Mouse (Mus musculus): Measurements from ENCODE around the gene Socs7. TPM values are rescaled to one million over a fixed set of nuclear protein-coding genes. Genes with fewer than 3 reads are reported as not detected.
"Not testable (repeated sequence)": the region's sequence is repeated elsewhere in the genome, so short reads cannot be mapped to it uniquely, and the experiment has no call there.

The Socs7 gene
- polyA plus RNA-seq, 1 experiment, result 6.0 TPM

- Histone ChIP-seq H3K4me3 (ENCODE audit: extremely low read depth, insufficient read depth, insufficient read length) (no peak overlapping the region), H3K27me3 (ENCODE audit: control insufficient read depth, insufficient read depth, low read length) (peaks cover 2% of the 10 kb centered on the region; the same call in 1 of the 2 replicates), H3K4me1 (ENCODE audit: control insufficient read depth, insufficient read depth, insufficient read length) (no peaks in the 10 kb centered on the region), H3K27ac (ENCODE audit: insufficient read depth, low read length) (no peak overlapping the region), H3K36me3 (ENCODE audit: control insufficient read depth, insufficient read depth, low read length) (no peaks in the 10 kb centered on the region)
- 80% methylated on average over 7 of the region's 7 CpGs for WGBS
- DNase-seq (ENCODE audit: low read depth in 1 of 2, low spot score in 2 of 2), result no peak
- TF ChIP-seq CTCF (IDR thresholded peaks at IDR 0.05; ENCODE audit: extremely low read depth, insufficient read depth, insufficient read length, insufficient replicate concordance) (no peak), POLR2A (IDR thresholded peaks at IDR 0.05; ENCODE audit: low read depth, low read length) (no peak)
These were observed 7.1 kb upstream of the Socs7 start for GRCm38 (mm10) chr11:97355247-97355646.

DNA sequence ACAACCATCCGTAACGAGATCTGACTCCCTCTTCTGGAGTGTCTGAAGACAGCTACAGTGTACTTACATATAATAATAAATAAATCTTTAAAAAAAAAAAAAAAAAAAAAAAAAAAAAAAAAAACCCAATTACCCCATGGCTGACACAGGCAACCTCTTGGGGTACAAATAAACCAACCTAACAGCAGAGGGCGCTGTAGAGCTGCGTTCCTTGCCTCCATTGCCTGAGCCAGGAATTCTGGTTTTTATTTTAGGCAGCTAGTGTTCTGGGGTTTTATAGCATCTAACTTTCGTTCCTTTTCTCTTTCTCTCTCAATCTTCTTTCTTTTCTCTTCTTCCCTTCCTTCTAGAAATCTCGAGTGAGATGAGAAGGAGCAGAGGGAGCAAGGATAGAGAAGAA lies 4.7 kb upstream of the Socs7 start:
- H3K27ac ChIP-seq (ENCODE audit: insufficient read depth, low read length); H3K4me3 ChIP-seq (ENCODE audit: extremely low read depth, insufficient read depth, insufficient read length); H3K27me3 ChIP-seq (ENCODE audit: control insufficient read depth, insufficient read depth, low read length); H3K36me3 ChIP-seq (ENCODE audit: control insufficient read depth, insufficient read depth, low read length); H3K4me1 ChIP-seq (ENCODE audit: control insufficient read depth, insufficient read depth, insufficient read length): not testable (repeated sequence)
- 11% methylated on average over 6 of the region's 6 CpGs for WGBS
- TF ChIP-seq CTCF (IDR thresholded peaks at IDR 0.05; ENCODE audit: extremely low read depth, insufficient read depth, insufficient read length, insufficient replicate concordance), result peak; percentile 81; the same call in 1 of the 2 replicates
- DNase-seq (ENCODE audit: low read depth in 1 of 2, low spot score in 2 of 2), result peak; percentile 59 to 65

DNA sequence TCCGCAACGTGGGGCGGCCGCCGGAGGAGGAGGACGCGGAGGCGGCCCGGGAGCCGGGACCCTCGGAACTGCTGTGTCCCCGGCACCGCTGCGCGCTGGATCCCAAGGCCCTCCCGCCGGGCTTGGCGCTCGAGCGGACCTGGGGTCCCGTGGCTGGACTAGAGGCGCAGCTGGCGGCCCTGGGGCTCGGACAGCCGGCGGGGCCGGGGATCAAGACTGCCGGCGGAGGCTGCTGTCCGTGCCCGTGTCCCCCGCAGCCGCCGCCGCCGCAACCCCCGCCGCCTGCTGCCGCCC lies 245 bp downstream of the Socs7 start:
- TF ChIP-seq CTCF (IDR thresholded peaks at IDR 0.05; ENCODE audit: extremely low read depth, insufficient read depth, insufficient read length, insufficient replicate concordance), result no peak
- TF ChIP-seq POLR2A (IDR thresholded peaks at IDR 0.05; ENCODE audit: low read depth, low read length), result no peak
- WGBS, result under 1% methylated on average over 37 of the region's 39 CpGs
- no peaks in the 10 kb centered on the region for H3K36me3 ChIP-seq (ENCODE audit: control insufficient read depth, insufficient read depth, low read length)

DNA sequence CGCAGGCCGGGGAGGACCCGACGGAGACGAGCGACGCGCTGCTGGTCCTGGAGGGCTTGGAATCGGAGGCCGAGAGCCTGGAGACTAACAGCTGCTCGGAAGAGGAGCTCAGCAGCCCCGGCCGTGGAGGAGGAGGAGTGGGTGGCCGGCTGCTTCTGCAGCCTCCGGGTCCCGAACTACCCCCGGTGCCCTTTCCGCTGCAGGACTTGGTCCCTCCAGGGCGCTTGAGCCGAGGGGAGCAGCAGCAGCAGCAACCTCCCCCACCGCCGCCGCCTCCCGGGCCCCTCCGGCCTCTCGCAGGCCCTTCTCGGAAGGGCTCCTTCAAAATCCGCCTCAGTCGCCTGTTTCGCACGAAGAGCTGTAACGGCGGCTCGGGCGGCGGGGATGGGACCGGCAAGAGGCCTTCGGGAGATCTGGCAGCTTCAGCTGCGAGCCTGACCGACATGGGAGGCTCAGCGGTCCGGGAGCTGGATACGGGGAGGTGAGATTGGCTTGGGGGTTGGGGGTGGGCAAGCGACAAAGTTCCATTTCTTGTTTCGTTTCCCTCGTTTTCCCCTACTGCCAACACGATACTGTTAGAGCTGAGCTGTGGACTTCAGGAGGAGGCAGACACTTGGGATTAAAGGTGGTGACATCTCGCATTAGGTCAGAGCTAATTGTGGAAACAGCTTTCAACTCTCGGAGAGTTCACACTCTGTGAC lies 742 bp downstream of the Socs7 start:
- peaks cover 4% of the 10 kb centered on the region; the same call in 1 of the 2 replicates for H3K4me1 ChIP-seq (ENCODE audit: control insufficient read depth, insufficient read depth, insufficient read length)
- no peak overlapping the region; the same call in 1 of the 2 replicates for H3K27ac ChIP-seq (ENCODE audit: insufficient read depth, low read length)
- peak overlapping the region; percentile 86 for H3K4me3 ChIP-seq (ENCODE audit: extremely low read depth, insufficient read depth, insufficient read length)
- TF ChIP-seq CTCF (IDR thresholded peaks at IDR 0.05; ENCODE audit: extremely low read depth, insufficient read depth, insufficient read length, insufficient replicate concordance), result no peak
- no peak for TF ChIP-seq POLR2A (IDR thresholded peaks at IDR 0.05; ENCODE audit: low read depth, low read length)
- H3K27me3 ChIP-seq (ENCODE audit: control insufficient read depth, insufficient read depth, low read length), result no peaks in the 10 kb centered on the region
- peak in 1 of 2 experiments; percentile 13 for DNase-seq (ENCODE audit: low read depth in 1 of 2, low spot score in 2 of 2)
- H3K36me3 ChIP-seq (ENCODE audit: control insufficient read depth, insufficient read depth, low read length), result peaks cover 1% of the 10 kb centered on the region; the same call in 1 of the 2 replicates
- under 1% methylated on average over 45 of the region's 49 CpGs for WGBS

More for the DNA sequence above, 245 bp downstream of the Socs7 start:
- no peak for DNase-seq (ENCODE audit: low read depth in 1 of 2, low spot score in 2 of 2)
- Histone ChIP-seq H3K4me3 (ENCODE audit: extremely low read depth, insufficient read depth, insufficient read length) (peak overlapping the region; percentile 86), H3K4me1 (ENCODE audit: control insufficient read depth, insufficient read depth, insufficient read length) (peaks cover 4% of the 10 kb centered on the region; the same call in 1 of the 2 replicates), H3K27me3 (ENCODE audit: control insufficient read depth, insufficient read depth, low read length) (no peaks in the 10 kb centered on the region), H3K27ac (ENCODE audit: insufficient read depth, low read length) (no peak overlapping the region; the same call in 1 of the 2 replicates)

DNA sequence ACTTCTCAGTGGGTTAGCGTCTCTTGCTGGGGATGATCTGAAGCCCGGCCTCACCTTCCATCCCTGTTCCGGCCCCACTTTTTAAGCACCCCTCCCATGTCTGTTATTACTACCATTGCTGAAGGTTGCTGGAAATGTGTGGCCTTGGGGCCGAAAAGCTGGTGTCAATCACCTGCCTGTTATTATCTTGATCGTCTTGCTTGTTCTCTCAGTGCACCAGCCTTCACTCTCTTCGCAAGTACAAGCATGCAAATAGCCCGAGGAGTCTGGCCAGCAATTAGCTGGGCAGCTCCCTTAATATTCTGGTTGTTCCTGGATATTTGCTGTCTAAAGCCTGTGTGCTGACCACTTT lies 1.3 kb downstream of the Socs7 start:
- TF ChIP-seq CTCF (IDR thresholded peaks at IDR 0.05; ENCODE audit: extremely low read depth, insufficient read depth, insufficient read length, insufficient replicate concordance) (no peak), POLR2A (IDR thresholded peaks at IDR 0.05; ENCODE audit: low read depth, low read length) (no peak)
- H3K4me1 ChIP-seq (ENCODE audit: control insufficient read depth, insufficient read depth, insufficient read length), result peaks cover 4% of the 10 kb centered on the region
- DNase-seq (ENCODE audit: low read depth in 1 of 2, low spot score in 2 of 2), result no peak
- no peak overlapping the region for H3K27ac ChIP-seq (ENCODE audit: insufficient read depth, low read length)
- H3K36me3 ChIP-seq (ENCODE audit: control insufficient read depth, insufficient read depth, low read length), result peaks cover 1% of the 10 kb centered on the region; the same call in 1 of the 2 replicates
- peak overlapping the region; percentile 86 for H3K4me3 ChIP-seq (ENCODE audit: extremely low read depth, insufficient read depth, insufficient read length)
- WGBS, result 10% methylated on average over 7 of the region's 7 CpGs
- H3K27me3 ChIP-seq (ENCODE audit: control insufficient read depth, insufficient read depth, low read length), result no peaks in the 10 kb centered on the region

- H3K4me1 ChIP-seq (ENCODE audit: control insufficient read depth, insufficient read depth, insufficient read length), result peaks cover 4% of the 10 kb centered on the region
- H3K4me3 ChIP-seq (ENCODE audit: extremely low read depth, insufficient read depth, insufficient read length), result no peak overlapping the region
- WGBS, result 72% methylated on average over 1 of the region's 1 CpGs
- TF ChIP-seq CTCF (IDR thresholded peaks at IDR 0.05; ENCODE audit: extremely low read depth, insufficient read depth, insufficient read length, insufficient replicate concordance) (no peak), POLR2A (IDR thresholded peaks at IDR 0.05; ENCODE audit: low read depth, low read length) (no peak)
- H3K36me3 ChIP-seq (ENCODE audit: control insufficient read depth, insufficient read depth, low read length), result peaks cover 1% of the 10 kb centered on the region; the same call in 1 of the 2 replicates
- no peak overlapping the region for H3K27ac ChIP-seq (ENCODE audit: insufficient read depth, low read length)
- no peaks in the 10 kb centered on the region for H3K27me3 ChIP-seq (ENCODE audit: control insufficient read depth, insufficient read depth, low read length)
- DNase-seq (ENCODE audit: low read depth in 1 of 2, low spot score in 2 of 2), result no peak
These were observed 3.2 kb downstream of the Socs7 start for GRCm38 (mm10) chr11:97365556-97365955.

- H3K27ac ChIP-seq (ENCODE audit: insufficient read depth, low read length), result no peak overlapping the region
These were observed 6.2 kb downstream of the Socs7 start for GRCm38 (mm10) chr11:97368501-97368900.

More at GRCm38 (mm10) chr11:97368501-97368900, 6.2 kb downstream of the Socs7 start:
- Histone ChIP-seq H3K27me3 (ENCODE audit: control insufficient read depth, insufficient read depth, low read length) (no peaks in the 10 kb centered on the region), H3K4me3 (ENCODE audit: extremely low read depth, insufficient read depth, insufficient read length) (no peak overlapping the region), H3K36me3 (ENCODE audit: control insufficient read depth, insufficient read depth, low read length) (peaks cover 4% of the 10 kb centered on the region; the same call in 1 of the 2 replicates), H3K4me1 (ENCODE audit: control insufficient read depth, insufficient read depth, insufficient read length) (peaks cover 3% of the 10 kb centered on the region)
- WGBS, result 89% methylated on average over 5 of the region's 5 CpGs
- TF ChIP-seq CTCF (IDR thresholded peaks at IDR 0.05; ENCODE audit: extremely low read depth, insufficient read depth, insufficient read length, insufficient replicate concordance) (no peak), POLR2A (IDR thresholded peaks at IDR 0.05; ENCODE audit: low read depth, low read length) (no peak)
- no peak for DNase-seq (ENCODE audit: low read depth in 1 of 2, low spot score in 2 of 2)

Measured in spleen, adult 2 months (tissue).